Mouse (Mus musculus) embryo, embryonic 10 days (tissue): ENCODE data around the gene Qtrt1.
A peak's percentile ranks its signal among the peaks of the same experiment; 100 is the strongest.
"Not testable (repeated sequence)": the region's sequence is repeated elsewhere in the genome, so short reads cannot be mapped to it uniquely, and the experiment has no call there.

Experiments used
- DNase-seq: peaks from one replicate; pipeline ENCODE4 v3.0.0-alpha.2; 2015; ENCODE audit warnings: low spot score

The Qtrt1 gene

GRCm38 (mm10) chr9:21451391-21451790, 39.8 kb downstream of the Qtrt1 start:
- DNase-seq, result no peak

DNA sequence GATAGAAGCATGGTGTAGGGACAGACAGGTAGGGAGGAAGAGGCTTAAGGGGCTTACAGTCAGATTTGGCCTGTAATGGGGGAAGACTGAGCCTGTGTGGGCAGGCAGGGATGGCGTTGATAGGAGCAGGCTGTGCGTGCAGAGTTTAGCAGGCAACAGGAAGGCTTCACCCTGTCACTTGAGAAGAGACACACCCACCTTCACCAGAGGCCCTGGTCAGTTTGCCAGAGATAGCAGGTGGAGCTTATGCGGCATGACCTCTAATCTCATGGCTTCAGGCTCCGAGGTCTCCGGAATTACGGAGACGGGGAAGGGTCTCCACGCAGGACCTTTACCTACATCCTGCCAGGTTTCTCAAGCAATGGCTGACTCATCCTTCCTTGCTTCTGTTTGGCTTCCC, 40.2 kb downstream of the Qtrt1 start:
- DNase-seq, result no peak

- DNase-seq, result no peak
Observed at GRCm38 (mm10) chr9:21453003-21453402, 41.4 kb downstream of the Qtrt1 start.

DNA sequence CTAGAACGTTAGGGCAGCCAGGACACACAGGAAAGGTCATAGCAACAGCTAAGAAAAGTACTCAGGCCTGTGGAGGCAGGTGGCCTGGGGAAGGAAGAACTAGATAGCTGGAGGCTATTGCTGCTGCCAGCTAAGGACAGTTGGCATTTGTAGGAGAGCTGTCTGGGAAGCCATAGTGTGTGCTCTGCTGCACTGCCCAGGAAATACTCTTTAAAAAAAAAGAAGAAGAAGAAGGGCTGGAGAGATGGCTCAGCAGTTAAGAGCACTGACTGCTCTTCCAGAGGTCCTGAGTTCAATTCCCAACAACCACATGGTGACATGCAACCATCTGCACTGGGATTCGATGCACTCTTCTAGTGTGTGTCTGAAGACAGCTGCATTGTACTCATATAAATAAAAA, 41.8 kb downstream of the Qtrt1 start:
- no peak for DNase-seq

DNA sequence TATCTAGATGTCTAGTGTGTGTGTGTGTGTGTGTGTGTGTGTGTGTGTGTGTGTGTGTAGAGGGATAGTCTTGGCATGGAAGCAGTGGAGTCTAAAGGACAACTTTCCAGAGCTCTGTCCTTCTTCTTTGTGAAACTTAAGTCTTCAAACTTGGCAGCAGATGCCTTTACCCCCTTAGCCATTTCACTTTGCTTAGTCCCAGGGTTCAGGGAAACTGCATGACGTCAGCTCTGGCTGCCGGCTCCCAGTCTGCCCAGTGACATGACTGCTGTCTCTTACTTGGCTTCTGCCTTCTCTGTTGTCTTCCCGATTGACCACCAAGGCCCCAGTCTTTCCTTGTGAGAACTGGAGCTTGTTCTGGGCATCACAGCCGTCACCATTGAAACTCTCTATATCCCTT, 42.9 kb downstream of the Qtrt1 start:
- no peak for DNase-seq

DNA sequence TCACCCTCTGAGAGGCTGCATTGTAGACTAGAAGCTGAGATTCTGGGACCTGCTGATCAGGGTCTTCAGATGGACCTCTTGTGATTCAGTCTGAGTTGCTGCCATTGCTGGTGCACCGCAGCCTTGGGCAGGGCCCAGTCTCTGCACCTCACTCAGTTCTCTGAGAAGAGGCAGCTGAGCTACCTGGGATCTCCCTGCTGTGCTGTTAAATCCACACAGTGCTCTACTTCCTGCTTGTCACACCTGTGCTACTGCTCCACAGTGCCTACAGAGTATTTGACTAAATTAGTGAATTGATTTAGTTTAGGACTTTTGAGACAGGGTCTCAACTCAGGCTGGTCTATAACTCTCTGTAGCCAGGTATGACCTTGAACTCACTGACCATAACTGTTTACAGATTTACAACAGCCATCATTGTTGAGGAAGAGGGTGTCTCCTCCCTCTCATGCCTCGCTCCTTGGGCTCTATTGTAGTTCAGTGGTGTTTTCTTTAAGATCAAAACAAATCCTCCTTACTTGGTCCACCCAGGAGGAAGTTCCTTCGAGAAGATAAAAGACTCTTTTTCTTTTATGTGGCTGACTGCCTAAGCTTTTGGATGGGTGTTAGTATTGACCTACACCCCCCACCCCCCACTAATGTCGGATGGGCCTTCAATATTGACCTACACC, 43.6 kb downstream of the Qtrt1 start:
- no peak for DNase-seq

GRCm38 (mm10) chr9:21456246-21456929, 44.8 kb downstream of the Qtrt1 start:
- no peak for DNase-seq

- no peak for DNase-seq
Observed at GRCm38 (mm10) chr9:21456930-21457634, 45.4 kb downstream of the Qtrt1 start.

GRCm38 (mm10) chr9:21458821-21459220, 47.2 kb downstream of the Qtrt1 start:
- DNase-seq, result no peak

DNA sequence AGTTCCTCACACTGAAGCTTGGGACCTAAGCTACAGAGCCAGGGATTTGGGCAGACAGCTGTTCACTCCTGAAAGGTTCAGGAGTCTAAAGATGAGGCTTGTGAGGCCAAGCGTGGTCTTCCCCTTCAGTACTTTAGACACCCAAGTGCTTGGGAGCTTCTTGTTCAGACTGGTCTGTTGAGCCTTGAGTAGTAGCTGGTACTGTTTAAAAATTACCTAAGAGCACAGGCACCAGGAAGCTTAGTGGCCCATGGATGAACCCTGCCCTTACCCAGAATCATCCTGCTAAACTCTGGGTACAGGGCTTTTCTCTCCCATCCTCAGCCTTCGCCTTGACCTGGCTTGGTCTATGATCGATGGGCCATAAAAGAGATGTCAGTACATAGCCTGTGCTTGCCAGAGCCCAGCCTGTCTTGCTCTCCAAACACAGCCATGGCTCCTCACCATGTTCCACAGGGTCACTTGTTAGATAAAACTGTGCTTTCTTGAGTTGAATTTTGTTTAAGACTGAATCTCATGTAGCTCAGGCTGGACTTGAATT, 48.8 kb downstream of the Qtrt1 start:
- DNase-seq, result no peak

DNA sequence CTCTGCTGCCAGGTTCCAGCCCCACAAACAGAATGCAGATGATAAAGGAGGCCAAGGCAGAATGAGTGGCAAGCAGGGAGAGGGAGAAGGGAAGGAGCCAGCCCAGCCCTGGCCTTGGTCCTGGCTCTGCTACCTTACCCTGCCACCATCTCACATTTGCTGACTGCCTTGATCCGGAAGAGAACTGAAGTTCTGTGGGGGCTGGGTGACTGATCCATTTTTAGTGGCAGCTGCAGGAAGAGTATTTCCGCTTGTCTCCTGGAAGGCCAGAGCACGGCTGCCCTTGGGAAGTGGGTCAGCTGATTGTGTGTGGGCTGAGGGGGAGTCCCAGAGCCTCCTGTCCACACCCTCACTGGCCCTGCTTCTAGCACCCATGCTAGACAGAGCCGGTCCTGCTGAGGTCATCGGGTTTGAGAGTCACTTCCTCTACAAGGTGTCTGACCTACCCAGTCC, 51.5 kb downstream of the Qtrt1 start:
- DNase-seq, result no peak

DNA sequence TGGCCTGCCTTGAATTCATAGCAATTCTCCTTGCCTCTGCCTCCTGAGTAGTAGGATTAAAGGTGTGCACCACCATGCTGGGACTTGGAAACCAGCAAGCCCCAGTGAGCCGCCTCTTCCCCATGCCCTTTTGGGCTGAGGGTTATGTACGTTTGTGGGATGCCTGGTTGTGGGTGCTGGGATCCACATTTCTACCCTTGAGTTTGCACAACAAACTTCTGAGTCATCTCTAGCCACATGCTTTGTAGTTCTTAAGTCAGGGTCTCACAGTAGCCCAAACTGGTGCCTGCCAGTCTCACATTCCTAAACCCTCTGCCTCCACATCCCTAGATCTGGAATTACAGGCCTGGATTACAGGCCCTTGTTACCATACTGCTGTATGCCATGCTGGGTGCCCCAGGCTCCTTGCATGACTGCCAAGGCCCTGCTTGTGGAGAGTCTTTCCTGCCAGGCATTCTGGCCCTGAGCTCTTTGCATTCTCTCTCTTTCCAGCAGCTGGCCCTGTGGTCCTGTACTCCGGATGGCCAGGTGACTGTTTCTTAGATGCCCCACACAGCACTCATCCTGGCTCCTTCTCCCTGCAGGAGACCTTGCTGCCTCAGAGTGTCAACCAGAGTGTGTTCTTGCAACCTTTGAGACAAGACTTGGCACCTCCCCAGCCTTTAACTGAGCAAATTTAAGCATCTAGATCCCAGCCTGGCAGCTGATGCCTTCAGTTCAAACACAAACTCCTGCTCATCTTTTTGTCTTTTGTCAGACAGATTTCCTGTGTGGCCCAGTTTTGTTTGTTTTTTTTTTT, 52.3 kb downstream of the Qtrt1 start:
- DNase-seq, result no peak

DNA sequence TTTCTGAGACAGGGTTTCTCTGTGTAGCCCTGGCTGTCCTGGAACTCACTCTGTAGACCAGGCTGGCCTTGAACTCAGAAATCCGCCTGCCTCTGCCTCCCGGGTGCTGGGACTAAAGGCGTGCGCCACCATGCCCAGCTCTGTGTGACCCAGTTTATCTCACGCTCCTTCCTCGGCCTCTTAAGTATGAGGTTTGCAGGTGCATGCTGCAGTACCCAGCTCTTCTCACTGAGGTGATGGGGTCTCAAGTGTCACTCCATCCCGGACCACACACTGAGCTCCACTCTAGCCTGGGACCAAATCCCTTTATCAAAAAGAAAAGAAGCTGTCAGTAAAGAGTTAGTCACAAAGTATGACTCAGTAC, 52.9 kb downstream of the Qtrt1 start:
- not testable (repeated sequence) for DNase-seq

DNA sequence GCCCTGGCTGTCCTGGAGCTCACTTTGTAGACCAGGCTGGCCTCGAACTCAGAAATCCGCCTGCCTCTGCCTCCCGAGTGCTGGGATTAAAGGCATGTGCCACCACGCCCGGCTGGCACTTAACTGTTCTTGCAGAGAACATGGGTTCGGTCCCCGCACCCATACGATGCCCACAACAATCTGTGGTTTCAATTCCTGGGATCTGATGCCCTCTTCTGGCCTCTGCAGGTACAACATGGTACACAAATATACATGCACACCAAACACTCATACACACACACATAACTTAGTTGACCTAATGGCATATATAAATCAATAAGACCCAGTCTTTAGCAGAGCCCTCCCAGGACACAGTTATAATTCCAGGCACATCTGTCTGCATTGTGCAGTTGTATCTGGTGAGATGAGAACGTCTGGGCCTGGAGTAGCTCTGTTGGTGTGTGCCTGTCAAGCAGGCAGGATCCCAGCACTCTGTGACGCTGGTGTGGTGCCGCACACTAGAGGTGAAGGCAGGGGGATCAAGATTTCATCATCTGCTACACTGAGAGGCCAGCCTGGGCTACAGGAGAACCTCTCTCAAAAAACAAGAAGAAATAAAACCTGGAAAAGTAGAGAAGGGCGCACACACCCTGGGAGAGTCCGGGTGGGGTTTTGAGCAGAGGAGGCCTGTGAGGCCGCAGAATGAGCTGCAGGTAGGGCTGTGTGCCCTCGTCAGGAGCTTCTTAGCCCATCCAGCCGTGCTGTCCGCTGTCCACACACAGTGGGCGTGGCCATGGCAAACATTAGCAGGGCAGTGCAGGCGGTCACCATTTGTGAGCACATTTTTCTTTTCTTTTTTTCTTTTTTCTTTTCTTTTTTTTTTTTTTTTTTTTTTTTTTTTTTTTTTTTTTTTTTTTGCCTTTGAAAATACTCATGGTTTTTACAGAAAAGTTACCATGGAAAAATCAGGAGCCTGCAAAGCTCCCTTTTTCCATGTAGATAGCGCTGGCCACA, 57.7 kb downstream of the Qtrt1 start:
- peak; percentile 49 for DNase-seq
